Mouse (Mus musculus): Measurements from ENCODE around the gene Pde3a. TPM values are rescaled to one million over a fixed set of nuclear protein-coding genes. Genes with fewer than 3 reads are reported as not detected.

Gene Pde3a
- polyA plus RNA-seq, 1 experiment, result 0.81 TPM

DNA sequence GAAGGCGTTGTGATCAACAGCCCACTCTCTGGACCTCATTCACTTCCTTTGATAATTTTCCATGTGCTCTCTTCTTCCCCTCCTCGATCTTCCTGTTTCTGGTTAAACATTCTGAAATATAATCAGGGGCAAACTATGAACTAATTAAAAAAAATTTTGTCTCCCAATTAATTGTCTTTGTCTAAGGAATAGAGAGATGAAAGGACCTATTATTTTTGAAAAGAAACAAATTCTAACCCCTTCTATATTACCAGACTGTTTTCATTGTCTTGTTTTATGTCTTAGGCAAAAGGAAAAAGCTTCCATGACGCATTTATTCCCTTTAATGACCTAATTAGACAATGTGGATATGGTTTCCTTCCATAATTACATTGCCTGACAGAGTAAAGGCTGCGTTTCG is 156.4 kb downstream of the Pde3a start:
- TF ChIP-seq POLR2A (IDR thresholded peaks at IDR 0.05; ENCODE audit: extremely low read depth, insufficient read depth, low read length), result no peak
- TF ChIP-seq CTCF (IDR thresholded peaks at IDR 0.05; ENCODE audit: extremely low read depth, insufficient read depth, low read length), result no peak
- Histone ChIP-seq H3K4me3 (ENCODE audit: insufficient read depth, low read length) (no peak overlapping the region), H3K4me1 (ENCODE audit: control insufficient read depth, insufficient read depth, low read length) (no peaks in the 10 kb centered on the region), H3K27ac (ENCODE audit: insufficient read depth, low read length) (no peak overlapping the region)

DNA sequence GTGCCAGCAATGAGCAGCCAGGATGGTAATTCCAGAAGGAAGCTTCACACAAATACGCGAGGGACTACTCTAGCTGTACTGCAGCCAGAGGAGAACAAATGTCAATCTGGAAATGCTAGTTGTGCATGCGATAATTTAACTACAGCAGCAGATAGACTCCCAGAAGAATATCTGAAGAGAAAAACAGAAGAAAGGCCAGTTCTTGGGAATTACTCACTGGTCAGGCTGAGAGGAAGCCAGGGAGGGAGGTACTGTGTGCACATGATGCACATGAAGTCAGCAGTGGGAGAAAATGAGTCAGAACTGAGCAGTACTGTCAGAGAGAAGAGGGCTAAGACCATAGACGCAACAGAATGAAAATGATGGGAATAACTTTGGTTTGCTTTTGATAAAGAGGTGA is 159.7 kb downstream of the Pde3a start:
- TF ChIP-seq CTCF (IDR thresholded peaks at IDR 0.05; ENCODE audit: extremely low read depth, insufficient read depth, low read length) (no peak), POLR2A (IDR thresholded peaks at IDR 0.05; ENCODE audit: extremely low read depth, insufficient read depth, low read length) (no peak)
- Histone ChIP-seq H3K27ac (ENCODE audit: insufficient read depth, low read length) (no peak overlapping the region), H3K4me1 (ENCODE audit: control insufficient read depth, insufficient read depth, low read length) (no peaks in the 10 kb centered on the region), H3K4me3 (ENCODE audit: insufficient read depth, low read length) (no peak overlapping the region)

DNA sequence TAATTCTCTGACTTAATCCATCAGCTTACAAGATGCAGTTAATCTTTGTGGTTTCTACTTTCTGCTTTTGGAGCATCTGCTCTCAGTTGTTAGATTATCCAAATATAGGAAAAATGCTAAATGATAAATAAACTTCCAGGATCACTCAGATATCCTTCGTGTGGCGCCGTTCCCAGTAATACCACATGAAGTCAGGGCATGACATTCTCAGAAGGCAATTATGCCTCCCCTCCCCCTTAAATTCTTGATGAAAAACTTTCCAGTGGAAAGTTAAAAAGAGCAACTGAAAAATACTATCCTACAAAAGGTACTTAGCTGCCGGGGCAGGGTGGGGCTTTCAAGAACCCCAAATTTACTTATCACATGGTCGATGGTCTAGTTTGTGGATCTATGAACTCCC is 161.8 kb downstream of the Pde3a start:
- no peaks in the 10 kb centered on the region for H3K4me1 ChIP-seq (ENCODE audit: control insufficient read depth, insufficient read depth, low read length)
- H3K4me3 ChIP-seq (ENCODE audit: insufficient read depth, low read length), result no peak overlapping the region
- TF ChIP-seq POLR2A (IDR thresholded peaks at IDR 0.05; ENCODE audit: extremely low read depth, insufficient read depth, low read length) (no peak), CTCF (IDR thresholded peaks at IDR 0.05; ENCODE audit: extremely low read depth, insufficient read depth, low read length) (no peak)
- H3K27ac ChIP-seq (ENCODE audit: insufficient read depth, low read length), result no peak overlapping the region

DNA sequence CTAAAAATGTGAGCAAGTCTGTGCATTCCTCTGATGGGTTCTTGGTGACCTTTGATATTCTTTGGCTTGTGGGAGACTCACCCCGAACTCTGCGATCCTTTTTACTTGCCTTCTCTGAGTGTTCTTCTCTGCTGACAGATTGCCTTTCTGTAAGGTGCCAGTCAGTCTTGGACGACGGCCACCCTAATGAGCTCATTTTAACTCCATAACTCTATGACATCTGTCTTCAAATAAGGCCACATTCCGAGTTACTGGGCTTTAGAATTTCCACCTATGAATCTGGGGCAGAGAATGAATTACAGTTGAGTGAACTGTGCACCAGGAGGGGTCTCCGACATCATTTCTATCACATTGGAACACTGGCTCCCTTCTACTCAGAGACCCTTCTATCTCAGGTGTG is 176.0 kb downstream of the Pde3a start:
- Histone ChIP-seq H3K27ac (ENCODE audit: insufficient read depth, low read length) (no peak overlapping the region), H3K4me1 (ENCODE audit: control insufficient read depth, insufficient read depth, low read length) (no peaks in the 10 kb centered on the region), H3K4me3 (ENCODE audit: insufficient read depth, low read length) (no peak overlapping the region)
- no peak for TF ChIP-seq CTCF (IDR thresholded peaks at IDR 0.05; ENCODE audit: extremely low read depth, insufficient read depth, low read length)
- TF ChIP-seq POLR2A (IDR thresholded peaks at IDR 0.05; ENCODE audit: extremely low read depth, insufficient read depth, low read length), result no peak

DNA sequence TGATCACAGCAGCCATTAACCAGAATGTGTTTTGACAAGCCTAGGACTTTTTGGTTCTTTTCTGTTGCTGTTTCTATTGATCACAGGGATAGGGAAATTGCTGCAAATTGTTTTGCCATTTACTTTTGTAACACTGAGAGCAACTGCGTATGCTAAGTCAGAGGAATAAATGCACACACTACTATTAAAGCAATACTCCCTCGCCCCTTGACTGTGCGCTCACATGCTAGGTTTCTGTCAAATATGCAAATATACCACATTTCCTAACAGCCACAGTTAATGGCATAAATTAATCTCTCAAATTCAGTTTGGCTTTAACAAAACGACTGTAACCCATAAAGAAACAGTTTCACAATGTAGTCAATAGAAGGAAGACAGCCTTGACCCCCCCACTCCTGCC is 179.5 kb downstream of the Pde3a start:
- Histone ChIP-seq H3K4me3 (ENCODE audit: insufficient read depth, low read length) (no peak overlapping the region), H3K27ac (ENCODE audit: insufficient read depth, low read length) (no peak overlapping the region), H3K4me1 (ENCODE audit: control insufficient read depth, insufficient read depth, low read length) (no peaks in the 10 kb centered on the region)
- TF ChIP-seq CTCF (IDR thresholded peaks at IDR 0.05; ENCODE audit: extremely low read depth, insufficient read depth, low read length) (no peak), POLR2A (IDR thresholded peaks at IDR 0.05; ENCODE audit: extremely low read depth, insufficient read depth, low read length) (no peak)

DNA sequence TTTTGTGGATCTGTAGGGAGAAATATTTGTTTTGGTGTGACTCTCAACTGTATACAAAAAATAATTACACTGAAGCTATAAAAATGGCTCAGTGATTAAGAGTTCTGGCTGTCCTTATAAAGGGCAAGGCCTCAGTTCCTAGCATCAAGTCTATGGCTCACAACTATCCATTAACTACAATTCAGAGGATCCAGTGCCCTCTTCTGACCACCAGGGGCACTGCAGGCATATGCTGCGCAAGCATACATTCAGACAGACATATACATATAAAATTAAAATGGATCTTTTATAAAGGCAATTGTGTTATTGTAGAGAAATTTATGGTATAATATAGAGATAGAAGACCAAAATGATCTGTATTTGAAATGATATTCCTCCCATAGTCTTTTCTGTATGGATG is 181.1 kb downstream of the Pde3a start:
- H3K4me1 ChIP-seq (ENCODE audit: control insufficient read depth, insufficient read depth, low read length), result peaks cover 1% of the 10 kb centered on the region; the same call in 1 of the 2 replicates
- no peak overlapping the region for H3K27ac ChIP-seq (ENCODE audit: insufficient read depth, low read length)
- H3K4me3 ChIP-seq (ENCODE audit: insufficient read depth, low read length), result no peak overlapping the region
- TF ChIP-seq POLR2A (IDR thresholded peaks at IDR 0.05; ENCODE audit: extremely low read depth, insufficient read depth, low read length) (no peak), CTCF (IDR thresholded peaks at IDR 0.05; ENCODE audit: extremely low read depth, insufficient read depth, low read length) (no peak)

DNA sequence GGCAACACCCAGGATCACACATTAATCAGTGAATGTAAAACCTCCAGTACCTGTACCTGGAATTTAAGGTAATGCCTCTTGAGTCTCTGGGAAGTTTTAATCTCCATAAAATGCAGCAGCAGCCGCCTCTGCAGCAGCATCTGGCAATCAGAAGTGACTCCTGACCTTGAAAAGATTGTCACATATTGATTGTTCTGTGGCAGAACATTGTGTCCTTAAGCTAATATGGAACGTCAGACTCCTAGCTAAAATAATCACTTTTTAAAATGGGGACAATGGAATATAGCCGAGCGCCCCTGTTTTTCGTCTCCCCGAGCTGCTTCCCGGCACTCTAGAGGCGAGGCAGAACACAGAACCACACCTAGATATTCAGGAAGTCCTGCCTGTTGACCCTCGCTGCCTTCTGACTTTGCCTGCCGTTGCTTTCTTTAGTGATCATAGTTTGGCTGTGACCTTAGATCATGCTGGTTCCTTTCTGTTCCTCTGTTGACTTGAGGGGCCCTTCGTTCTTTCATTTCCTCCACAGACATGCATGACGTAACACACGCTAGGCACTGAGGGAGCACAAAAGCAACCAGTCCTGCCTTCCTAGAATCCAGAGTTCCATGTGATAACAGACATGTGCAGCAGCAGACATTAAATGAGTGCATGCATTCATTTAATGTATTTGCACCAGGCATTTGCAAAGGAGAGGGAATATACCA is 183.4 kb downstream of the Pde3a start:
- TF ChIP-seq CTCF (IDR thresholded peaks at IDR 0.05; ENCODE audit: extremely low read depth, insufficient read depth, low read length), result no peak
- TF ChIP-seq POLR2A (IDR thresholded peaks at IDR 0.05; ENCODE audit: extremely low read depth, insufficient read depth, low read length), result no peak
- peaks cover 1% of the 10 kb centered on the region; the same call in 1 of the 2 replicates for H3K4me1 ChIP-seq (ENCODE audit: control insufficient read depth, insufficient read depth, low read length)
- H3K27ac ChIP-seq (ENCODE audit: insufficient read depth, low read length), result no peak overlapping the region
- no peak overlapping the region for H3K4me3 ChIP-seq (ENCODE audit: insufficient read depth, low read length)

DNA sequence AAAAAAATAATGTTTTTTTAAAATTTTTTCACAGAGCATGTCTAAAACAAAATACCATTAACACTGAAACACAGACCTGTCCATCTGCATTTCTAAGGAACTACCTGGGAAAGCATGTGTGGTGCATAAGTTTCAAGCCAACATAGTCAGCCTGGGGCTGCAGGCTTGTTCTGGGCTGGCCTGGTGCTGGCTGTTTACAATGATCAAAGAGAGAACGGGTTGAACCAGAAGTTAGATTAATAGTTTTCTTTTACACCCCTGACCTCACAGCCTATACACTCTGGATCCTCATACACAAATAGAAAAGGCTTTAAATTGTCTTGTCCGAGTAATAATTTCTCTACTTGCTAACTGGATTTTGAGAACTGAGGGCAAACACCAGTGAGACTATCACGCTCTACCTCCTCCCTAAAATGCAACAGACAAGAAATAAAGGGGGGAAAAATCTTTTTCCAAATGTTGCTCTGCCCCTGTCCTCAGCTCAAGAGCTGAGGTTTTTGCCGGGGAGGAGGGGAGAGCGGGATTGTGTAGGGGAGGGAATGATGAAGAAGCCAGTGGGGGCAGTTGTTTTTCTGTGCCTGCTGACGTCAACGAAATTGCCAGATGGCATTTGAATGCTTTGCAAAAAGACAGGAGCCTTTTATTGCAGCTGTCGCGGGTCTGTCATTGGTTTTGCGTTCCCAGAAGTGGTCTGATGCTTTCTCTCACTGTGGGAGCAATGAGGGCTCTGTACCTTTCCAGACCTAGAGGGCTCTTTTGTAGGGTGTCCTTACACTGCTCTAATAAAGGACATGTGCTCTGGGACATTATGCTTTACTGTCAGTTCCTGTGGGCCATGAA is 185.1 kb downstream of the Pde3a start:
- TF ChIP-seq CTCF (IDR thresholded peaks at IDR 0.05; ENCODE audit: extremely low read depth, insufficient read depth, low read length) (no peak), POLR2A (IDR thresholded peaks at IDR 0.05; ENCODE audit: extremely low read depth, insufficient read depth, low read length) (no peak)
- H3K27ac ChIP-seq (ENCODE audit: insufficient read depth, low read length), result peak overlapping the region; percentile 33; the same call in 1 of the 2 replicates
- no peak overlapping the region for H3K4me3 ChIP-seq (ENCODE audit: insufficient read depth, low read length)
- peaks cover 1% of the 10 kb centered on the region; the same call in 1 of the 2 replicates for H3K4me1 ChIP-seq (ENCODE audit: control insufficient read depth, insufficient read depth, low read length)

DNA sequence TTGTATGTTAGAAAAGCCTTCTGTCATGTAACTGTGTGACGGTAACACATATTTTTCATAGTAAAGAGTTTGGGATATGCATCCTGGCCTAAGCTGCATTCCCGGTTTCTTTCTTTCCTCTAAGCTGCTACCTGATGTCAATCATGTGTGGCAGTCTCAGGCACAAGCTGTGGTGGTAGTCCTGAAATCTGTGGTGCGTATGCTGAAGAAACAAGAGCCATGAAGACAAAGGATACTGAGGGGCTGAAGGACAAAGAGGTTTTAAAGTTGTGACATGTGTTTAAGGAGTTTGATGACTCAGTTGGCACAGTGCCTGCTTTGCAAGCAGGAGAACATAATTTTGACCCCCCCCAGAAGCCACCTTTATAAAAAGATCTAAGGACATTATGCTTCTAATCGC is 186.1 kb downstream of the Pde3a start:
- TF ChIP-seq POLR2A (IDR thresholded peaks at IDR 0.05; ENCODE audit: extremely low read depth, insufficient read depth, low read length) (no peak), CTCF (IDR thresholded peaks at IDR 0.05; ENCODE audit: extremely low read depth, insufficient read depth, low read length) (no peak)

More for the DNA sequence above, 186.1 kb downstream of the Pde3a start:
- Histone ChIP-seq H3K4me3 (ENCODE audit: insufficient read depth, low read length) (no peak overlapping the region), H3K27ac (ENCODE audit: insufficient read depth, low read length) (no peak overlapping the region), H3K4me1 (ENCODE audit: control insufficient read depth, insufficient read depth, low read length) (peaks cover 1% of the 10 kb centered on the region; the same call in 1 of the 2 replicates)

All from cortical plate, adult 2 months (tissue).